Mouse (Mus musculus): ENCODE results near the gene C1qc.

C1qc gene

GRCm38 (mm10) chr4:136848565-136848964 is 44.3 kb downstream of the C1qc start:
- DNase-seq (ENCODE audit: low spot score) = no peak

- DNase-seq (ENCODE audit: low spot score) = no peak
Measured at GRCm38 (mm10) chr4:136847166-136847565, 45.7 kb downstream of the C1qc start.

DNA sequence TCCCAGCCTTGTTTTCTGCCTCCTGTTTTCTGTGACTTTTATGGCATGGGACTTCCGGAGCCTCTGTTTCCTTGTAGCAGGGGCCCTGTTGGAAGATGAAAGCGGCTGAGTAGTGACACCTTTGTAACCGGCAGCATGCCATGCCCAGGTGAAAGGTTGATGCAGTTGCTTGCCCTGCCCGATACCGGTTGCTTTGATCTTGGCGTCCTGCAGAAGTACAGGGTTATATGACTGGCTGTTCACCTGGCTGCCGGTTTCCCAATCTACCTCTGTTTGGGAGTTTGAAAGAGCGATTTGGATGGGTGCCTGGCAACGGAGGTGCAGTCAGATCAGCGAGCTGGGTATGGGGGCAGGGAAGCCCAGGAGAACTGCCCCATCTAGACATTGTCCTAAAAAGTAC is 50.1 kb downstream of the C1qc start:
- no peak for DNase-seq (ENCODE audit: low spot score)

- no peak for DNase-seq (ENCODE audit: low spot score)
Measured at GRCm38 (mm10) chr4:136842033-136842432, 50.8 kb downstream of the C1qc start.

DNA sequence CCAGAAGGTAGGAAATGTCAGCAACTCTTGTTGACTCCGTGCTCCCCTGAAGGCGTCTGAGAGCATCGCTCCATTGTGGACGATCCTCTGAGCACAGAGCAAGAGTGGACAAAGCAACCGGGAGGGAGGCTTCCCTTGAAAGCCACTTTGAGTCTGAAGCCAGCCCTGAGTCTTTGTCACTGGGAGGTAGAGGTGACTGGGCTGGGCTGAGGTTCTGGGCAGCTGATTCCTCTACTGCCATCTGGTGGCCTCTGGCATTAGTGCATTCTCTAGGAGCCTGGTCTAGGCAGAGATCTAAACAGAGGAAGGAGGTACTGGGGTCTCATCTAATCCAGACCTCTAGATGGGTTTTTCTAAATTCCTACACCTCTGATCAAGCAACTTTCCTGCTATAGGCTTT is 51.8 kb downstream of the C1qc start:
- peak; percentile 66 for DNase-seq (ENCODE audit: low spot score)
